Mouse (Mus musculus): ENCODE results near the gene Ptgis. TPM values are rescaled to one million over a fixed set of nuclear protein-coding genes. Genes with fewer than 3 reads are reported as not detected.
A peak's percentile ranks its signal among the peaks of the same experiment; 100 is the strongest.

Gene Ptgis
- 13.7 and 14.6 TPM in 2 replicates for polyA plus RNA-seq (2016; fragmentation: Nextera tagmentation; extraction: Ambion mirVana)

GRCm38 (mm10) chr2:167240008-167240964 lies at the start of gene Ptgis:
Gene Ptgis (minus strand): TSS chr2:167240604.
- Histone ChIP-seq H3K4me3 (peak within 1 kb of the TSS; percentile 72), H3K27me3 (replicated peaks; ENCODE audit: low read depth, poor library complexity, severe bottlenecking) (peaks cover 26% of the 10 kb centered on the region), H3K9me3 (0 out of 2 replicates have a peak, but pooled peaks cover 4% of the 10 kb centered on the region), H3K27ac (replicated peaks) (peak within 1 kb of the TSS; percentile 86), H3K4me1 (peaks cover 36% of the 10 kb centered on the region), H3K36me3 (replicated peaks) (no peaks in the 10 kb centered on the region)
- DNase-seq (ENCODE audit: low spot score), result peak; percentile 81
- 2% methylated on average over 45 of the region's 45 CpGs for WGBS

- Histone ChIP-seq H3K4me1 (peaks cover 4% of the 10 kb centered on the region; the same call in 1 of the 2 replicates), H3K27ac (replicated peaks) (no peak overlapping the region), H3K4me3 (no peak overlapping the region), H3K36me3 (replicated peaks) (no peaks in the 10 kb centered on the region), H3K27me3 (replicated peaks; ENCODE audit: low read depth, poor library complexity, severe bottlenecking) (no peaks in the 10 kb centered on the region), H3K9me3 (no peaks in the 10 kb centered on the region)
- DNase-seq (ENCODE audit: low spot score), result no peak
- WGBS, result 91% methylated on average over 13 of the region's 13 CpGs
Observed at GRCm38 (mm10) chr2:167281461-167281860, 41.1 kb upstream of the Ptgis start.

GRCm38 (mm10) chr2:167280986-167281310 lies 40.5 kb upstream of the Ptgis start:
- 0 out of 2 replicates have a peak, but pooled peaks cover 1% of the 10 kb centered on the region for H3K27me3 ChIP-seq (replicated peaks; ENCODE audit: low read depth, poor library complexity, severe bottlenecking)
- H3K4me1 ChIP-seq, result peaks cover 4% of the 10 kb centered on the region; the same call in 1 of the 2 replicates
- no peak overlapping the region for H3K27ac ChIP-seq (replicated peaks)
- H3K9me3 ChIP-seq, result no peaks in the 10 kb centered on the region
- H3K36me3 ChIP-seq (replicated peaks), result no peaks in the 10 kb centered on the region
- DNase-seq (ENCODE audit: low spot score), result no peak
- 86% methylated on average over 4 of the region's 4 CpGs for WGBS
- H3K4me3 ChIP-seq, result no peak overlapping the region

GRCm38 (mm10) chr2:167280090-167280985 lies 39.9 kb upstream of the Ptgis start:
- H3K27me3 ChIP-seq (replicated peaks; ENCODE audit: low read depth, poor library complexity, severe bottlenecking), result 0 out of 2 replicates have a peak, but pooled peaks cover 5% of the 10 kb centered on the region
- H3K4me3 ChIP-seq, result no peak overlapping the region
- no peaks in the 10 kb centered on the region for H3K36me3 ChIP-seq (replicated peaks)
- H3K4me1 ChIP-seq, result peaks cover 4% of the 10 kb centered on the region; the same call in 1 of the 2 replicates
- WGBS, result 48% methylated on average over 26 of the region's 26 CpGs
- H3K27ac ChIP-seq (replicated peaks), result no peak overlapping the region
- no peaks in the 10 kb centered on the region for H3K9me3 ChIP-seq
- peak; percentile 87 for DNase-seq (ENCODE audit: low spot score)

GRCm38 (mm10) chr2:167278751-167279526 lies 38.5 kb upstream of the Ptgis start:
- H3K9me3 ChIP-seq, result no peaks in the 10 kb centered on the region
- 0 out of 2 replicates have a peak, but pooled peaks cover 5% of the 10 kb centered on the region for H3K27me3 ChIP-seq (replicated peaks; ENCODE audit: low read depth, poor library complexity, severe bottlenecking)
- H3K27ac ChIP-seq (replicated peaks), result no peak overlapping the region
- peak; percentile 77 for DNase-seq (ENCODE audit: low spot score)
- H3K4me3 ChIP-seq, result no peak overlapping the region
- H3K36me3 ChIP-seq (replicated peaks), result no peaks in the 10 kb centered on the region
- H3K4me1 ChIP-seq, result peaks cover 4% of the 10 kb centered on the region; the same call in 1 of the 2 replicates
- WGBS, result 64% methylated on average over 17 of the region's 17 CpGs

GRCm38 (mm10) chr2:167278011-167278410 lies 37.6 kb upstream of the Ptgis start:
- no peaks in the 10 kb centered on the region for H3K9me3 ChIP-seq
- H3K4me3 ChIP-seq, result no peak overlapping the region
- 0 out of 2 replicates have a peak, but pooled peaks cover 5% of the 10 kb centered on the region for H3K27me3 ChIP-seq (replicated peaks; ENCODE audit: low read depth, poor library complexity, severe bottlenecking)
- peaks cover 4% of the 10 kb centered on the region; the same call in 1 of the 2 replicates for H3K4me1 ChIP-seq
- no peak for DNase-seq (ENCODE audit: low spot score)
- no peaks in the 10 kb centered on the region for H3K36me3 ChIP-seq (replicated peaks)
- 87% methylated on average over 7 of the region's 7 CpGs for WGBS
- H3K27ac ChIP-seq (replicated peaks), result no peak overlapping the region

GRCm38 (mm10) chr2:167277026-167277425 lies 36.6 kb upstream of the Ptgis start:
- Histone ChIP-seq H3K27me3 (replicated peaks; ENCODE audit: low read depth, poor library complexity, severe bottlenecking) (0 out of 2 replicates have a peak, but pooled peaks cover 5% of the 10 kb centered on the region), H3K27ac (replicated peaks) (no peak overlapping the region), H3K4me1 (peaks cover 4% of the 10 kb centered on the region; the same call in 1 of the 2 replicates), H3K4me3 (no peak overlapping the region), H3K36me3 (replicated peaks) (no peaks in the 10 kb centered on the region), H3K9me3 (no peaks in the 10 kb centered on the region)
- DNase-seq (ENCODE audit: low spot score), result no peak
- 67% methylated on average over 13 of the region's 13 CpGs for WGBS

GRCm38 (mm10) chr2:167275856-167276255 lies 35.5 kb upstream of the Ptgis start:
- no peak overlapping the region; the same call in 1 of the 2 replicates for H3K27ac ChIP-seq (replicated peaks)
- DNase-seq (ENCODE audit: low spot score), result no peak
- peaks cover 1% of the 10 kb centered on the region; the same call in 1 of the 2 replicates for H3K4me1 ChIP-seq
- H3K4me3 ChIP-seq, result no peak overlapping the region
- H3K9me3 ChIP-seq, result no peaks in the 10 kb centered on the region
- H3K36me3 ChIP-seq (replicated peaks), result no peaks in the 10 kb centered on the region
- 84% methylated on average over 10 of the region's 10 CpGs for WGBS
- H3K27me3 ChIP-seq (replicated peaks; ENCODE audit: low read depth, poor library complexity, severe bottlenecking), result 0 out of 2 replicates have a peak, but pooled peaks cover 5% of the 10 kb centered on the region

- 0 out of 2 replicates have a peak overlapping the region, but pooled peaks have one; percentile 15 for H3K27ac ChIP-seq (replicated peaks)
- 65% methylated on average over 10 of the region's 10 CpGs for WGBS
- no peak overlapping the region for H3K4me3 ChIP-seq
- no peaks in the 10 kb centered on the region for H3K4me1 ChIP-seq
- H3K36me3 ChIP-seq (replicated peaks), result no peaks in the 10 kb centered on the region
- H3K9me3 ChIP-seq, result no peaks in the 10 kb centered on the region
- 0 out of 2 replicates have a peak, but pooled peaks cover 5% of the 10 kb centered on the region for H3K27me3 ChIP-seq (replicated peaks; ENCODE audit: low read depth, poor library complexity, severe bottlenecking)
- no peak for DNase-seq (ENCODE audit: low spot score)
Observed at GRCm38 (mm10) chr2:167274713-167275465, 34.5 kb upstream of the Ptgis start.

- Histone ChIP-seq H3K36me3 (replicated peaks) (no peaks in the 10 kb centered on the region), H3K27ac (replicated peaks) (no peak overlapping the region), H3K4me3 (no peak overlapping the region), H3K27me3 (replicated peaks; ENCODE audit: low read depth, poor library complexity, severe bottlenecking) (0 out of 2 replicates have a peak, but pooled peaks cover 5% of the 10 kb centered on the region), H3K9me3 (no peaks in the 10 kb centered on the region), H3K4me1 (no peaks in the 10 kb centered on the region)
- 82% methylated on average over 13 of the region's 13 CpGs for WGBS
- DNase-seq (ENCODE audit: low spot score), result no peak
Observed at GRCm38 (mm10) chr2:167273206-167273740, 32.9 kb upstream of the Ptgis start.

GRCm38 (mm10) chr2:167272706-167273105 lies 32.3 kb upstream of the Ptgis start:
- Histone ChIP-seq H3K4me3 (no peak overlapping the region), H3K27ac (replicated peaks) (no peak overlapping the region), H3K36me3 (replicated peaks) (no peaks in the 10 kb centered on the region), H3K27me3 (replicated peaks; ENCODE audit: low read depth, poor library complexity, severe bottlenecking) (0 out of 2 replicates have a peak, but pooled peaks cover 5% of the 10 kb centered on the region), H3K9me3 (no peaks in the 10 kb centered on the region), H3K4me1 (no peaks in the 10 kb centered on the region)
- no peak for DNase-seq (ENCODE audit: low spot score)
- WGBS, result 93% methylated on average over 3 of the region's 3 CpGs
